Mouse (Mus musculus): ENCODE measurements around the gene Olfr392.

Gene Olfr392

DNA sequence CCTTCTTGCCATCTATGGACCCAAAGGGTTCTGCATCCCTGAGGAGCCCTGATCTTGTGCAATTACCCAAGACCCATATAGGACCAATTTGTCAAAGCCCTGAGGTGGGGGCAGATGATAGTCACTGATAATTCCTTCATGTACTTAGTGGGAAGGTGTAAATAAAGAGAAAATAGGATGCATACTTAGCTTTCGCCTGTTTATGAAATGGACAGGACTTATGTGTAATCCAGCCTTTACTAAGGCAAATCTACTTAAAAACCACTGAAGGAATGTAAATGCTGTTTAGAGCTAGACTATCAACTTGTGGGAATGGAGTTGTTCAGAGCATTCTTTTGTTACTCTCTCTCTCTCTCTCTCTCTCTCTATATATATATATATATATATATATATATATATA is at the start of gene Olfr392:
Olfr392 (minus strand) TSS at position 101 of the 400 bp plus-strand sequence.
- DNase-seq, result no peak

DNA sequence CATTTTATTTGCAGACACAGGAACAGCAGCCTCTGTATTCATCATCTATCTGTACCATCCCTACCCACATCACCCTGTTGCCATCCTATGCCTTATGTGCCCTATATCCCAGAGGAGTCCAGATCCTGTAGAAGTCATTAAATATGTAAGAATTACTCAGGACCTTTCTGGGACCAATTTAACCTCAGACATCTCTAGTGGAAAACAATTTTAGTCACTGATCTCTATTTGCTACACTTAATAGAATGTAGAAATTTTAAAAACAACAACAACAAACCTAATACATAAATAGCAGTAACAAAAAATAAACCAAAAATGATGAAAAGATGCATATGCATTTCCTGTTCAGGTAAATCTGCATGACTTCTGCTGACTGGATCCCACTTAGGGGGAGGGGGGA is 34.5 kb upstream of the Olfr392 start, which contains the start of gene Olfr393:
Olfr393 (minus strand) TSS at position 101 of the 400 bp plus-strand sequence.
- DNase-seq, result no peak

DNA sequence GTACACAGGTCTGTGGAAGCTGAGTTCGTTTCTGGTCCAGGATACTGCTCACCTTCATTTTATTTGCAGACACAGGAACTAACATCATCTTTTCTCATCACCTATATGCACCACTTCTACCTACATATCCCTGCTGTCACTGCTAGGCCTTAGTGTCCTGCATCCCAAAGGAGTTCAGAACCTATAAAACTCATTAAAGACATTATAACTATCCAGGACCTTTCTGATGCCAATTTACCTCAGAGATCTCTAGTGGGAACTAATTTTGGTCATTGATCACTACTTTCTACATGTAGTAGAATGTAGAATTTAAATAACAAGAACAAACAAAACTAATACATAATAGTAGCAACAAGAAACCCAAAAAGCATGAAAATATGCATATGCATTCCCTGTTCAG is 13.9 kb downstream of the Olfr392 start, which contains the start of gene Olfr391-ps:
Olfr391-ps (minus strand) TSS at position 101 of the 400 bp plus-strand sequence.
- no peak for DNase-seq

DNA sequence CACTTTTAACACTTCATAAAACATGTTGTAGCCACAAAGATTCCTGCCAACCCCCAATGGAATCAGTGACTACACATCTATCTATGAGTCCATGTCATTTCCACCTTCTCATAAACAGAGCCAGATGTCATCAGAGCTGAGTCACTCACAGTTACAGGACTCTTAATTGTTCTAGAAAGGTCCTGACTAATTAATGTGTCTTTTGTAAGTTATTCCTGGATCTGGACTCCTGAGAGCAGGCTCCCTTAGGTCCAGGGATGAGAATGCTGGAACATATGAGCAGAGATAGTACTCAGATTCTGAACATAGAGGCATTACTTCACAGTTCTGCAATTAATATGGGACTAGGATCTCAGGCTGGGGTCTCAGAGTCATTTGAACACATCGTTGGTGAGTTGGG is 34.2 kb downstream of the Olfr392 start, which contains the start of gene Olfr390:
Olfr390 (plus strand) TSS at position 301 of the 400 bp plus-strand sequence.
- no peak for DNase-seq

DNA sequence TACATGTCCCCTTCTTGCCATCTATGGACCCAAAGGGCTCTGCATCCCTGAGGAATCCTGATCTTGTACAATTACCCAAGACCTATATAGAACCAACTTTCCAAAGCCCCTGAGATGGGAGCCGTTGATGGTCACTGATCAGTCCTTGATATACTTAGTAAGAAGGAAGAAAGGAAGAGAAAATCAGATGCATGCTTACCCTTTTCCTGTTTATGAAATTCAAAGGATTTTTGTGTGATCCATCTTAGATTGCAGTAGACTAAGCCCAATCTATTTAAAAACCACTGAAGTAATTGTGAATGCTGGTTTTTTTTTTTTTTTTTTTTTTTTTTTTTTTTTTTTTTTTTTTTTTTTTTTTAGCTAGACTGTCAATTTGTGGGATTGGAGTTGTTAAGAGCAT is 36.2 kb downstream of the Olfr392 start, which contains the start of gene Olfr389:
Olfr389 (minus strand) TSS at position 101 of the 400 bp plus-strand sequence.
- DNase-seq, result no peak

Measured in kidney, postnatal 36 days (tissue).